Mouse (Mus musculus): Measurements from ENCODE around the gene Dhx57.

Gene Dhx57

GRCm38 (mm10) chr17:80199160-80199778, 91.0 kb downstream of the Dhx57 start:
- no peak for DNase-seq (ENCODE audit: low spot score in 2 of 2)

GRCm38 (mm10) chr17:80193075-80193474, 97.2 kb downstream of the Dhx57 start:
- no peak for DNase-seq (ENCODE audit: low spot score in 2 of 2)

Measured in heart, adult 9 months (tissue).